In the genomic region with DNA sequence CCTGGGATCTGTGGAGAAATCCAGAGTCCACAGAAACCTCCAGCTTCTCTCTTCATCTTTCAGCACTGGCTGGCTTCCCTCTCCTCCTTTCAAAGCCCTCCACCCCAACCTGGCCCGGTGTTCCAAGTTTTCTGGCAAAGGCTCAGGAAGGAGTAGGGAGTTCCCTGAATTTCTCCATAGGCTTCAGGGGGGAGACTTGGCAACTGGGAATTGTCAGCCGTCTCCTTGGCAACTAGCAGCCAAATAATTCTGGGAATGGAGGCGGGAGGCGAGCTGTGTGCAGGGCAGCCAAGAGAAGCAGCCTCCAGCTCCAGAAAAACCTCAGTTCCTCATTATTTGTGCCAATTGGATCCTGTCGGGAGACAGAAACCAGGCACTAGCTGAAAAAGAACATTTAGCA, we compare ENCODE assay signal across 8 mouse cellular contexts. TPM values are rescaled to one million over a fixed set of nuclear protein-coding genes. Genes with fewer than 3 reads are reported as not detected.
A peak's percentile ranks its signal among the peaks of the same experiment; 100 is the strongest.
DNase-seq lines count a peak whose midpoint lies in the region; ATAC-seq and TF ChIP-seq lines count a peak whose summit lies in the region.

No protein-coding gene starts in this region.

- TF ChIP-seq POLR2A in brain, embryonic 14.5 days (IDR thresholded peaks at IDR 0.05; ENCODE audit: borderline replicate concordance, extremely low read depth, insufficient read depth, insufficient read length, poor library complexity, severe bottlenecking), result no peak

- H3K4me3 ChIP-seq in E14TG2a.4 (replicated peaks; ENCODE audit: low read length), result 0 out of 2 replicates have a peak overlapping the region, but pooled peaks have one; percentile 7
- no peak overlapping the region for H3K4me3 ChIP-seq in forebrain, embryonic 10.5 days
- no peak overlapping the region for H3K4me3 ChIP-seq in heart, postnatal 0 days (ENCODE audit: low read depth, low read length)
- H3K4me3 ChIP-seq in neural tube, embryonic 12.5 days, result no peak overlapping the region

- no peak for TF ChIP-seq EP300 in heart, postnatal 0 days (IDR thresholded peaks at IDR 0.05; ENCODE audit: low read depth)

- H3K9me3 ChIP-seq in E14TG2a.4 (ENCODE audit: low read length), result no peaks in the 10 kb centered on the region
- no peaks in the 10 kb centered on the region for H3K9me3 ChIP-seq in forebrain, embryonic 10.5 days
- no peaks in the 10 kb centered on the region for H3K9me3 ChIP-seq in heart, postnatal 0 days (replicated peaks; ENCODE audit: control insufficient read depth, low read length)
- H3K9me3 ChIP-seq in neural tube, embryonic 12.5 days, result no peaks in the 10 kb centered on the region

- intact Hi-C loops in left cerebral cortex, postnatal 25 days (cut with DNase I), result loop anchor here (5.0 kb wide), 1 partner anchor 41 kb away; no protein-coding TSS in a partner anchor

- H3K4me2 ChIP-seq in heart, postnatal 0 days (ENCODE audit: low read depth, low read length), result peak overlapping the region; percentile 30; the same call in 1 of the 2 replicates
- no peak overlapping the region for H3K4me2 ChIP-seq in neural tube, embryonic 12.5 days (replicated peaks)

- no peaks in the 10 kb centered on the region for H3K36me3 ChIP-seq in E14TG2a.4 (ENCODE audit: insufficient read depth, low read length)
- no peaks in the 10 kb centered on the region for H3K36me3 ChIP-seq in forebrain, embryonic 10.5 days (replicated peaks)
- no peaks in the 10 kb centered on the region for H3K36me3 ChIP-seq in heart, postnatal 0 days (replicated peaks; ENCODE audit: control insufficient read depth, insufficient read depth, low read length)
- no peaks in the 10 kb centered on the region for H3K36me3 ChIP-seq in neural tube, embryonic 12.5 days

- WGBS in forebrain, embryonic 10.5 days, result 37% methylated on average over 5 of the region's 5 CpGs
- 48% methylated on average over 5 of the region's 5 CpGs for WGBS in heart, postnatal 0 days
- WGBS in neural tube, embryonic 12.5 days, result 24% methylated on average over 5 of the region's 5 CpGs

- ATAC-seq in heart, postnatal 0 days (ENCODE audit: insufficient read depth, low read depth), result peak; percentile 77
- ATAC-seq in neural tube, embryonic 12.5 days (ENCODE audit: low FRiP score, low read depth), result peak; percentile 41
- ATAC-seq in activated CD4-positive, CD25-positive, alpha-beta regulatory T cell, adult 4 months, result no peak
- ATAC-seq in erythroblast, adult 5-6 weeks (replicated peaks; ENCODE audit: low FRiP score, poor library complexity, severe bottlenecking), result no peak

- H3K4me1 ChIP-seq in E14TG2a.4 (replicated peaks; ENCODE audit: low read depth, low read length), result peaks cover 13% of the 10 kb centered on the region
- H3K4me1 ChIP-seq in forebrain, embryonic 10.5 days, result peaks cover 33% of the 10 kb centered on the region
- peaks cover 5% of the 10 kb centered on the region; the same call in 1 of the 2 replicates for H3K4me1 ChIP-seq in heart, postnatal 0 days (ENCODE audit: control insufficient read depth, insufficient read depth)
- H3K4me1 ChIP-seq in neural tube, embryonic 12.5 days, result peaks cover 10% of the 10 kb centered on the region

- TF ChIP-seq CTCF in E14TG2a.4 (conservative IDR thresholded peaks at IDR 0.05; ENCODE audit: low read length), result no peak
- no peak for TF ChIP-seq CTCF in brain, embryonic 14.5 days (IDR thresholded peaks at IDR 0.05; ENCODE audit: borderline replicate concordance, extremely low read depth, insufficient read depth, insufficient read length)
- no peak for TF ChIP-seq CTCF in heart, postnatal 0 days (IDR thresholded peaks at IDR 0.05; ENCODE audit: low read depth)

- DNase-seq in brain, embryonic 14.5 days (ENCODE audit: low read depth), result peak; percentile 95
- peak; percentile 33 for DNase-seq in forebrain, embryonic 10.5 days (ENCODE audit: extremely low spot score, low spot score)
- peak; percentile 39 for DNase-seq in heart, postnatal 0 days (ENCODE audit: low spot score)
- peak; percentile 63 to 87 for DNase-seq in left cerebral cortex, postnatal 25 days (ENCODE audit: low spot score in 2 of 2)

- H3K9ac ChIP-seq in heart, postnatal 0 days (replicated peaks; ENCODE audit: low read depth, low read length), result no peak overlapping the region
- no peak overlapping the region for H3K9ac ChIP-seq in neural tube, embryonic 12.5 days

- H3K27ac ChIP-seq in forebrain, embryonic 10.5 days, result peak overlapping the region; percentile 3; the same call in 1 of the 2 replicates
- peak overlapping the region; percentile 30 for H3K27ac ChIP-seq in heart, postnatal 0 days (ENCODE audit: low read depth)
- no peak overlapping the region for H3K27ac ChIP-seq in neural tube, embryonic 12.5 days

- H3K27me3 ChIP-seq in E14TG2a.4 (ENCODE audit: insufficient read depth, low read length), result peaks cover 4% of the 10 kb centered on the region; the same call in 1 of the 2 replicates
- H3K27me3 ChIP-seq in forebrain, embryonic 10.5 days (ENCODE audit: poor library complexity, severe bottlenecking), result no peaks in the 10 kb centered on the region; the same call in 1 of the 2 replicates
- H3K27me3 ChIP-seq in heart, postnatal 0 days (ENCODE audit: control insufficient read depth, insufficient read depth, low read length), result no peaks in the 10 kb centered on the region
- no peaks in the 10 kb centered on the region; the same call in 1 of the 2 replicates for H3K27me3 ChIP-seq in neural tube, embryonic 12.5 days (replicated peaks)

RNA-seq across cellular contexts. Expression of a gene that starts 5.5 kb away (rescaled TPM):
- polyA plus RNA-seq in brain, embryonic 14.5 days (2012; rRNA removed), result not detected in 2 replicates
- polyA plus RNA-seq in forebrain, embryonic 10.5 days (2016; fragmentation: Nextera tagmentation; extraction: Ambion mirVana), result not detected in 2 replicates
- not detected in 2 replicates for total RNA-seq in heart, postnatal 0 days (2014; rRNA removed; ENCODE audit: low replicate concordance)
- not detected in 2 replicates for polyA plus RNA-seq in heart, postnatal 0 days (2015; fragmentation: Nextera tagmentation; extraction: Ambion mirVana)
- not detected for total RNA-seq in left cerebral cortex, postnatal 25 days (2021)
- not detected in 2 replicates for polyA plus RNA-seq in neural tube, embryonic 12.5 days (2016; fragmentation: Nextera tagmentation; extraction: Ambion mirVana)
- polyA plus RNA-seq in activated CD4-positive, CD25-positive, alpha-beta regulatory T cell, adult 4 months (2017; shearing (Covaris generic)), result not detected
- not detected in 2 replicates for total RNA-seq in erythroblast, adult 5-6 weeks (2015; ENCODE audit: low replicate concordance)
- total RNA-seq in erythroblast, adult 5-6 weeks (2017; ENCODE audit: low replicate concordance), result not detected in 2 replicates

RNA-seq across cellular contexts. Expression of a gene that starts 34.8 kb away (rescaled TPM):
- 11.2 and 15.2 TPM in 2 replicates for polyA plus RNA-seq in brain, embryonic 14.5 days (2012; rRNA removed)
- polyA plus RNA-seq in forebrain, embryonic 10.5 days (2016; fragmentation: Nextera tagmentation; extraction: Ambion mirVana), result 7.8 and 7.9 TPM in 2 replicates
- total RNA-seq in heart, postnatal 0 days (2014; rRNA removed; ENCODE audit: low replicate concordance), result 0.27 TPM in 1 of 2 replicates, not detected in the other
- polyA plus RNA-seq in heart, postnatal 0 days (2015; fragmentation: Nextera tagmentation; extraction: Ambion mirVana), result 0.14 and 0.18 TPM in 2 replicates
- 10 to 100 TPM; 14.1 to 14.6 TPM for total RNA-seq in left cerebral cortex, postnatal 25 days (2021)
- 14.5 and 15.7 TPM in 2 replicates for polyA plus RNA-seq in neural tube, embryonic 12.5 days (2016; fragmentation: Nextera tagmentation; extraction: Ambion mirVana)
- under 1 TPM; 0.09 to 0.17 TPM for polyA plus RNA-seq in activated CD4-positive, CD25-positive, alpha-beta regulatory T cell, adult 4 months (2017; shearing (Covaris generic))
- 0.21 TPM in 1 of 2 replicates, not detected in the other for total RNA-seq in erythroblast, adult 5-6 weeks (2015; ENCODE audit: low replicate concordance)
- total RNA-seq in erythroblast, adult 5-6 weeks (2017; ENCODE audit: low replicate concordance), result not detected in 2 replicates

RNA-seq across cellular contexts. Expression of a gene that starts 34.9 kb away (rescaled TPM):
- 12.6 and 16.1 TPM in 2 replicates for polyA plus RNA-seq in brain, embryonic 14.5 days (2012; rRNA removed)
- polyA plus RNA-seq in forebrain, embryonic 10.5 days (2016; fragmentation: Nextera tagmentation; extraction: Ambion mirVana), result 20.4 and 22.9 TPM in 2 replicates
- 7.9 and 8.6 TPM in 2 replicates for total RNA-seq in heart, postnatal 0 days (2014; rRNA removed; ENCODE audit: low replicate concordance)
- 8.4 and 9.2 TPM in 2 replicates for polyA plus RNA-seq in heart, postnatal 0 days (2015; fragmentation: Nextera tagmentation; extraction: Ambion mirVana)
- total RNA-seq in left cerebral cortex, postnatal 25 days (2021), result 10 to 100 TPM; 12.5 to 13.3 TPM
- polyA plus RNA-seq in neural tube, embryonic 12.5 days (2016; fragmentation: Nextera tagmentation; extraction: Ambion mirVana), result 17.2 and 17.6 TPM in 2 replicates
- 10 to 100 TPM; 21.0 to 27.0 TPM for polyA plus RNA-seq in activated CD4-positive, CD25-positive, alpha-beta regulatory T cell, adult 4 months (2017; shearing (Covaris generic))
- total RNA-seq in erythroblast, adult 5-6 weeks (2015; ENCODE audit: low replicate concordance), result 1.5 and 9.4 TPM in 2 replicates
- 3.4 and 6.0 TPM in 2 replicates for total RNA-seq in erythroblast, adult 5-6 weeks (2017; ENCODE audit: low replicate concordance)

RNA-seq across cellular contexts. Expression of a gene that starts 46.5 kb away (rescaled TPM):
- polyA plus RNA-seq in brain, embryonic 14.5 days (2012; rRNA removed), result 1.1 and 1.4 TPM in 2 replicates
- polyA plus RNA-seq in forebrain, embryonic 10.5 days (2016; fragmentation: Nextera tagmentation; extraction: Ambion mirVana), result 2.0 and 2.5 TPM in 2 replicates
- not detected in 2 replicates for total RNA-seq in heart, postnatal 0 days (2014; rRNA removed; ENCODE audit: low replicate concordance)
- polyA plus RNA-seq in heart, postnatal 0 days (2015; fragmentation: Nextera tagmentation; extraction: Ambion mirVana), result 0.10 and 0.30 TPM in 2 replicates
- under 1 TPM; 0.55 to 0.87 TPM for total RNA-seq in left cerebral cortex, postnatal 25 days (2021)
- 1.5 and 1.7 TPM in 2 replicates for polyA plus RNA-seq in neural tube, embryonic 12.5 days (2016; fragmentation: Nextera tagmentation; extraction: Ambion mirVana)
- under 1 TPM in 1 of 2 experiments, not detected in 1; 0.25 TPM for polyA plus RNA-seq in activated CD4-positive, CD25-positive, alpha-beta regulatory T cell, adult 4 months (2017; shearing (Covaris generic))
- not detected in 2 replicates for total RNA-seq in erythroblast, adult 5-6 weeks (2015; ENCODE audit: low replicate concordance)
- not detected in 2 replicates for total RNA-seq in erythroblast, adult 5-6 weeks (2017; ENCODE audit: low replicate concordance)

RNA-seq across cellular contexts. Expression of a gene that starts 46.7 kb away (rescaled TPM):
- polyA plus RNA-seq in brain, embryonic 14.5 days (2012; rRNA removed), result 13.4 and 14.5 TPM in 2 replicates
- 28.0 and 28.6 TPM in 2 replicates for polyA plus RNA-seq in forebrain, embryonic 10.5 days (2016; fragmentation: Nextera tagmentation; extraction: Ambion mirVana)
- 2.9 and 8.8 TPM in 2 replicates for total RNA-seq in heart, postnatal 0 days (2014; rRNA removed; ENCODE audit: low replicate concordance)
- 7.2 and 8.8 TPM in 2 replicates for polyA plus RNA-seq in heart, postnatal 0 days (2015; fragmentation: Nextera tagmentation; extraction: Ambion mirVana)
- 1 to 10 TPM; 7.8 to 7.9 TPM for total RNA-seq in left cerebral cortex, postnatal 25 days (2021)
- polyA plus RNA-seq in neural tube, embryonic 12.5 days (2016; fragmentation: Nextera tagmentation; extraction: Ambion mirVana), result 17.8 and 21.3 TPM in 2 replicates
- 1 to 10 TPM; 8.7 to 8.8 TPM for polyA plus RNA-seq in activated CD4-positive, CD25-positive, alpha-beta regulatory T cell, adult 4 months (2017; shearing (Covaris generic))
- total RNA-seq in erythroblast, adult 5-6 weeks (2015; ENCODE audit: low replicate concordance), result 4.8 and 15.4 TPM in 2 replicates
- total RNA-seq in erythroblast, adult 5-6 weeks (2017; ENCODE audit: low replicate concordance), result 5.5 and 6.0 TPM in 2 replicates

Comparison
In these comparisons a context has a peak if more than half of its experiments do, and no peak if none do; other contexts are left out.
1. DNase-seq: peak in every context shown above with its lines; median percentile 95 in brain, embryonic 14.5 days; 75 in left cerebral cortex, postnatal 25 days; 39 in heart, postnatal 0 days; 33 in forebrain, embryonic 10.5 days.
2. ATAC-seq: peak in heart, postnatal 0 days (single experiment) and neural tube, embryonic 12.5 days (single experiment); none in activated CD4-positive, CD25-positive, alpha-beta regulatory T cell, adult 4 months (single experiment) and erythroblast, adult 5-6 weeks (single experiment).